Mouse (Mus musculus) neural tube, embryonic 13.5 days (tissue): ENCODE measurements around the gene Ccdc34. TPM values are rescaled to one million over a fixed set of nuclear protein-coding genes. Genes with fewer than 3 reads are reported as not detected.

ENCODE experiments used
- ATAC-seq: fragments of 200-750 bp; cut with Nextera tagmentation; 2 replicates; pipeline ENCODE4 v1.8.0; 2017; ENCODE audit warnings: low read depth, mild to moderate bottlenecking, moderate TSS enrichment, moderate library complexity
- H3K27ac ChIP-seq: fragments of 300-500 bp; sonication (generic); replicated peaks from 2 replicates; pipeline ENCODE4 v1.5.1; 2015; ENCODE audit warnings: moderate library complexity, mild to moderate bottlenecking, inconsistent platforms
- H3K27me3 ChIP-seq: fragments of 300-500 bp; sonication (generic); 2 replicates; pipeline ENCODE4 v1.6.1; 2015; ENCODE audit warnings: mild to moderate bottlenecking, inconsistent platforms
- H3K36me3 ChIP-seq: fragments of 300-500 bp; sonication (generic); 2 replicates; pipeline ENCODE4 v1.6.1; 2015; ENCODE audit warnings: mild to moderate bottlenecking, inconsistent platforms
- H3K4me1 ChIP-seq: fragments of 300-500 bp; sonication (generic); replicated peaks from 2 replicates; pipeline ENCODE4 v1.6.1; 2015; ENCODE audit warnings: inconsistent platforms
- H3K4me2 ChIP-seq: fragments of 300-500 bp; sonication (generic); 2 replicates; pipeline ENCODE4 v1.6.1; 2015; ENCODE audit warnings: inconsistent platforms, mild to moderate bottlenecking, moderate library complexity
- H3K4me3 ChIP-seq: fragments of 300-500 bp; sonication (generic); 2 replicates; pipeline ENCODE4 v1.5.1; 2015; ENCODE audit warnings: mild to moderate bottlenecking, inconsistent platforms
- H3K9ac ChIP-seq: fragments of 300-500 bp; sonication (generic); 2 replicates; pipeline ENCODE4 v1.6.1; 2015; ENCODE audit warnings: moderate library complexity, mild to moderate bottlenecking, inconsistent platforms
- H3K9me3 ChIP-seq: fragments of 300-500 bp; sonication (generic); 2 replicates; pipeline ENCODE4 v1.6.1; 2016; ENCODE audit warnings: inconsistent platforms
- WGBS: fragments of 180-500 bp; shearing (Covaris S2); methylation state at CpG from one replicate; pipeline ENCODE4 v1.1.7; 2015; 5-methylcytosine and 5-hydroxymethylcytosine counted together
- polyA plus RNA-seq: library from polyadenylated mRNA; unstranded; fragments of >200 nt; fragmentation: Nextera tagmentation; extraction: Ambion mirVana; gene quantifications from 2 replicates; pipeline ENCODE4 v1.2.1, GENCODE M21; 2015

The Ccdc34 gene
- polyA plus RNA-seq, 1 experiment from 2014 or later: 36.1 TPM

DNA sequence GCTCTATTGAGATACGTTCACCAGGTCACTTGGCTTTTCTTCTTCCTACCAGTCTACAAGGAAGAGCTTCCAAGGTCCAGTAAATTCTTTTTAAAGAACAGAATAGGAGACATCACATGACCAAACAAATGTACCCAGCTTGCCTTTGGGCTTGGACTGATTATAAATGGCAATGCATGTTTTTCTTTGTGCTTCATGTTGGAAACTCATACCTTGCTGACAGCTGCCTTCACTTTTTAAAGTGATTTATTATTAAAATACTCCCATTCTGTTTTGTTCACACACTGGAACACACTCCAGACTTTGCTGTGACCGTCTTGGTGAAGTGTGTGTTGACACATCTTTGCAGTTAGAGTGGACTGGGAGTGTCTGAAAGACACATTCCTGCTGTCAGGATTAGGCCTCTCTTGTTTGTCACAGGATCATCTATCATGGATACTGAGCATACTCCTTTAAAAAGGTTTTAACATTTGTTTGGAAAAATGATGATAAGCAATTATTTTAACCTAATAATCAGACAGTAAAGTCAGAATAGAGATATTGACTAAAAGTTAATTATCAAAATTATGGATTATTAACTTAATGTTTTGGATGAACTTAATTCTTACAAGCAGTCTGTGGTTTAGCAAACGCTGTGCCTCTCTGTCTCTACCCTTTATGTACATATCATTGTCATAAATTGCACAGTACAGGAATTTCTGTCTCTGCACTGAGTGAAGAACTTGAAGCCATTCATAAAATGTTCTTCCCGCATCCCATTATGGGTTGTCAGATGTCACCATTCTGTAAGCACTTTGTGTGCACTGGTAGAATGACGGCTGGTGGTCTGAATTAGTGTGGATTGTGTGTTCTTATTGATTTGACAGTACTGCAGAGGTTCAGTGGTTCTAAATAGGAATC is 25.5 kb downstream of the Ccdc34 start:
- Histone ChIP-seq H3K4me1 (no peaks in the 10 kb centered on the region; the same call in 1 of the 2 replicates), H3K36me3 (0 out of 2 replicates have a peak, but pooled peaks cover 2% of the 10 kb centered on the region), H3K4me3 (no peak overlapping the region), H3K27me3 (no peaks in the 10 kb centered on the region), H3K9ac (no peak overlapping the region), H3K27ac (no peak overlapping the region), H3K4me2 (no peak overlapping the region), H3K9me3 (no peaks in the 10 kb centered on the region)
- ATAC-seq: no peak
- WGBS: 63% methylated on average over 5 of the region's 5 CpGs

DNA sequence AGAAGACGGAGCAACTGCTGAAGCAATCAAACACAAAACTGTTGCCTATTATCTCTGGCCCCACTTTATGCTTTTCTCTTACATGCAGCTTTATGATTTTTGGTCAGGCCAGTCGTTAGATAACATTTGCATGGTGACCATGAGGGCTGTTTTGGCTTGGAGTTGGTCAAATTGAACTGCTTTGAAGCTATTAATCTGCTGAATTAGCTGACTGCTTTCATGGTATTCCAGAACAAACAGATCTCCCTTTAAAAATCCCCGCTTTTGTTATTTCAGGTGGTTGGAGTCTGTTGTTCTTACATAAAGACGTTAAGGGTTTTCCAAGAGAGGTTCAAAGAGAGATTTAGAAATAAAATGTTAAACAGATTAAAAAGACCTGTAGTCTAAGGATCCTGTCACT is 40.8 kb downstream of the Ccdc34 start:
- Histone ChIP-seq H3K9ac (no peak overlapping the region), H3K4me3 (no peak overlapping the region), H3K27me3 (no peaks in the 10 kb centered on the region), H3K4me2 (no peak overlapping the region), H3K36me3 (no peaks in the 10 kb centered on the region), H3K27ac (no peak overlapping the region), H3K9me3 (no peaks in the 10 kb centered on the region), H3K4me1 (no peaks in the 10 kb centered on the region)
- 69% methylated on average over 4 of the region's 4 CpGs for WGBS
- no peak for ATAC-seq

DNA sequence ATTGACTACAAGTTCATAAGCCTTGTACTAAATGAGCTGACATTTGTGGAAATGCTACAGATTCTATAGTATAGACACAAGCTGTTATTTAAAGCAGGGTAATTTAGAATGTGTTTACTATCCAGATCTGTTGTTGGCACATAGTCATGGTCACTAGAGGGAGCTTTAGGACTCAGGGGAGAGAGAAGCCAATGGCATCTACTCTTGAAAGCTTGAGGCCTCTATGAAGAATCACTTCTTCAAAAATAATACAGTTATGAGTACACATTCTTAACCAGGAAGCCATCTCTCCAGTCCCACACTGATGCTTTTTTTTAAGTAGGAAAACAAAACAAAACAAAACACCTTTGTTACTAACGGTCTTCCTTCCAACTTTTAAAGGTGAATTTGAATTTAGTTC is 45.5 kb downstream of the Ccdc34 start:
- H3K4me3 ChIP-seq: no peak overlapping the region
- H3K27me3 ChIP-seq: no peaks in the 10 kb centered on the region
- no peaks in the 10 kb centered on the region for H3K36me3 ChIP-seq
- ATAC-seq: no peak
- H3K4me1 ChIP-seq: peaks cover under 1% of the 10 kb centered on the region; the same call in 1 of the 2 replicates
- H3K9ac ChIP-seq: no peak overlapping the region
- H3K27ac ChIP-seq: no peak overlapping the region
- 92% methylated on average over 1 of the region's 1 CpGs for WGBS
- no peaks in the 10 kb centered on the region for H3K9me3 ChIP-seq
- H3K4me2 ChIP-seq: no peak overlapping the region

DNA sequence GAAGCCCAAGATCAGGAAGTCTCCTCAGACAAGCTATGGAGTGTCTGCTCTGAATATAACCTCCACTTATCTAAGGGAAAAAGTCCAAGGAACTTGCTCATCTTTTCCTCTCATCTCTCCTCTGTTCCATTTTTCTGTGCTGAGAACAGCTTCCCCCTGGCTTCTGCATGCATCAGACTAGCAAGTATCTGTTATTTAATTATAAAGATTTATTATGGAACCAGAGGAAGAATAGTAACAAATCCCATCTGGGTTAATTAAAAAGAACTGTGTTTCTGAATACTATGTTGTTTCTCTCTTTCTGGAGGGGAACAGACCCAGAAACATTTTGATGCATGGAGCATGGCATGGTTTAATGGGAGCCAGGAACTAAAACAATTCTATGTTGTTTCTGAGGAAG is 51.3 kb downstream of the Ccdc34 start:
- no peak for ATAC-seq
- no peak overlapping the region for H3K4me3 ChIP-seq
- no peak overlapping the region for H3K27ac ChIP-seq

DNA sequence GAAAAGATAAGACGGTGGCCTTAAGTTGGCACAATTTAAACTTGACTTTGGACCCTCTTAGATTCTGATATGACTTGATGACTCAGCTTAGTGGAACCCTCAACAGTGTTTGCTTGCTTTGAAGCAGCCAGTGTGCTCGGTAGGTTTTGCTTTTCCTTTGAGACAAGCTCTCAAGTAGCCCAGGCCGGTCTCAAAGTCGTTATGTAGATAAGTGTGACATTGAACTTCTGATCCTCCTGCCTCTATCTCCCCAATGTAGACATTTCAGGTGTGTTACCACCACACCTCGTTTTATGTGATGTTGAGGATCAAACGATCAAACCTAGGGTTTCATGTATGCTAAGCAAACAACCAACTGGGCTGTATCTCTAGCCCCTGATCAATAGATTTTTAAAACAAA is 55.4 kb downstream of the Ccdc34 start:
- Histone ChIP-seq H3K9me3 (no peaks in the 10 kb centered on the region), H3K36me3 (no peaks in the 10 kb centered on the region), H3K4me1 (peaks cover 10% of the 10 kb centered on the region), H3K4me3 (no peak overlapping the region), H3K9ac (no peak overlapping the region), H3K27ac (no peak overlapping the region), H3K4me2 (no peak overlapping the region), H3K27me3 (no peaks in the 10 kb centered on the region)
- no peak for ATAC-seq
- WGBS: 88% methylated on average over 6 of the region's 6 CpGs

More for the DNA sequence above, 51.3 kb downstream of the Ccdc34 start:
- H3K27me3 ChIP-seq: no peaks in the 10 kb centered on the region
- no peak overlapping the region for H3K4me2 ChIP-seq
- H3K9ac ChIP-seq: no peak overlapping the region
- no peaks in the 10 kb centered on the region for H3K9me3 ChIP-seq
- peaks cover 10% of the 10 kb centered on the region for H3K4me1 ChIP-seq
- no peaks in the 10 kb centered on the region for H3K36me3 ChIP-seq

DNA sequence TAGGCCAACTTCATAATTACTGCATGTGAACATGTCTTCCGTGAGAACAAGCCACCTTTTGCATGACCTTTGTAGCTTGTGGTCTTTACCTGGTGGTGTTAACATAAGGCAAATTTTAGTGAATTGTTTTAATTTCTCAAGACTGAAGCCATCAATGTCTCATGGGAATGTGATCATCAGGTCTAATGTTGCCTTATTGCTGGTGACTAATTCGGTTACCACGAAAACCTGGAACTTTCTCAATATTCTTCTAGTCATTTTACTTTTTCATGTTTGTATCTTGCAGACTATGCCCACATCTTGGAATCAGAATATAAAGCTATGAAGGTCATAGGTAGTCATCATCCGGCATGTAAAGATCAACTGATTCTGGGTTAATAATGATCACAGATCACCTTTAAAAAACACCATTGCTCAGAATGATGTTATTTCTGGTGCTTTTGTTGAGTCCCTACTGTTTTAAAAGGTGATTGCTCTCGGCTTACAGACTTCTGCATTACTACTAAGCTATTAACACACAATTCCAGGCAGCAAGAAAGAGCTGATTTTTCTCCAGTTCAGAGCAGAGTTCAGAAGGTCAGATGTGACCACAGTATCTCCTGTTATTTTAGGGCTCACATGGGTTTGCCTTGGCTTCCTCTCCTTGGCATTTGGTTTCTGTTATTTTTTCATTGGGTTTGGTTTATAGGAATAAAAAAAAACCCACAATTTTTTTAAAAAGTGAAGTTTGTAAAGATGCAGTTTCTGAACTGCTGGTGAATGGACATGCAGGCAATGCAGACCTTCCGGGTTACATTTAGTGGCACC is 57.2 kb downstream of the Ccdc34 start:
- Histone ChIP-seq H3K27ac (no peak overlapping the region), H3K9ac (no peak overlapping the region), H3K4me1 (no peaks in the 10 kb centered on the region), H3K36me3 (no peaks in the 10 kb centered on the region), H3K9me3 (no peaks in the 10 kb centered on the region), H3K4me3 (no peak overlapping the region), H3K4me2 (no peak overlapping the region), H3K27me3 (no peaks in the 10 kb centered on the region)
- no peak for ATAC-seq
- WGBS: 87% methylated on average over 6 of the region's 6 CpGs

DNA sequence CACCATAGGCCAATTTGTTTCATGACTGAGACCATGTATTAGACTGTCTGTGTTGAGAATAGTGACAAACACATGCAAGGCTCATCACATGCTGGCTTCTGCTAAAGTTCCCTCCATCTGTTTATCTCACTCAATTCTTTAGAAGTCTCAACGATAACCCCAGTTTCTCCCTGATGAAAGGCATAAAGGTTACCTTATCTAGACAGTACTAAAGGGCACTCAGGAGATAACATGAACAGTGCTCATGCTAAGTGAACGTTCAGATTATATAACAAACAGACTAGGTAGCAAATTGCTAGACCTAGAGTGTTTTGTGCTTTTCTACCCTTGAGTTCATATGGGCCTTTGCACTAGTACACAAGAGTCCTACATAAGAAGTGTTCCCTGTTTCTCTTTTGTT is 59.6 kb downstream of the Ccdc34 start:
- no peak overlapping the region for H3K9ac ChIP-seq
- no peaks in the 10 kb centered on the region for H3K4me1 ChIP-seq
- H3K36me3 ChIP-seq: no peaks in the 10 kb centered on the region
- WGBS: 77% methylated on average over 2 of the region's 2 CpGs
- no peaks in the 10 kb centered on the region for H3K9me3 ChIP-seq
- H3K4me3 ChIP-seq: no peak overlapping the region
- ATAC-seq: no peak
- H3K4me2 ChIP-seq: no peak overlapping the region
- no peaks in the 10 kb centered on the region for H3K27me3 ChIP-seq
- H3K27ac ChIP-seq: no peak overlapping the region

DNA sequence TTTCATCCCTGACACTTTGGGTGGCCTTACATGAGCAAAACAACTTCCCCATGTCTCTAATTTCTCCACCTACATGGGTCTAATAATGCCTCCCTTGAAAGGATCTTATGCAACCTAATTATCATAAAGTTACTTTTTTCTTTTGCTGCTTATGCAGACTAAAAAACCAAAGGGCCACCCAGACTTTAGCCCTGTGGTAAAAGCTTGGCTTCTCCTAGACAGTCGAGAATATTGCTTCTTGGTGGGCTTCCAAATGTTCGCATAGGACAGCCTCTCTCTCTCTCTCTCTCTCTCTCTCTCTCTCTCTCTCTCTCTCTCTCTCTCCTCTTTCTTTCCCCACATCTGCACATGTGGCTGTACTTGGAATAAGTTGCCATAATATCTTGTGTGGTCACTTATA is 60.0 kb downstream of the Ccdc34 start:
- no peaks in the 10 kb centered on the region for H3K9me3 ChIP-seq
- 82% methylated on average over 2 of the region's 2 CpGs for WGBS
- H3K36me3 ChIP-seq: no peaks in the 10 kb centered on the region
- H3K9ac ChIP-seq: no peak overlapping the region
- H3K4me3 ChIP-seq: no peak overlapping the region
- H3K4me2 ChIP-seq: no peak overlapping the region
- no peak for ATAC-seq
- no peaks in the 10 kb centered on the region for H3K27me3 ChIP-seq
- H3K4me1 ChIP-seq: no peaks in the 10 kb centered on the region
- H3K27ac ChIP-seq: no peak overlapping the region

DNA sequence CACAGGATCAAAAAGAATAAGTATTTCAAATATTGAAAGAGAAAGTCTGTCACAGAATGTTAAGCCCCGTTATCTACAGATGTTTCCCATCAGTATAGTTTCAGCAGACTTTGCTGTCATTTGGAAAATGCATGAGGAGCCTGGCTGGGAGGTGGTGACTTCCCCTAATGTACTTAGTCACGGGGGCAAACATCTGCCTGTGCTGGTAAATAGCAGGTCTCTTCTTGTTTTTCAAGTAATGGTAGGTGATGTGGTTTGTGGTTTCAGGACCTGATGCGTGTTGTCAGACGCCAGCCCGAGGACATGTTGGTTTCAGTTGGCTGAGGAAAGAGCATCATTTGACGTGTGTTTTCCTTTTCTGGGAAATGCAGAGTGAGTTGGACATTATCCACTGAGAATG is 62.9 kb downstream of the Ccdc34 start:
- Histone ChIP-seq H3K36me3 (no peaks in the 10 kb centered on the region), H3K9ac (no peak overlapping the region), H3K9me3 (no peaks in the 10 kb centered on the region), H3K4me2 (no peak overlapping the region), H3K4me1 (0 out of 2 replicates have a peak, but pooled peaks cover 3% of the 10 kb centered on the region), H3K4me3 (no peak overlapping the region), H3K27me3 (no peaks in the 10 kb centered on the region), H3K27ac (no peak overlapping the region)
- ATAC-seq: no peak
- 78% methylated on average over 6 of the region's 6 CpGs for WGBS

DNA sequence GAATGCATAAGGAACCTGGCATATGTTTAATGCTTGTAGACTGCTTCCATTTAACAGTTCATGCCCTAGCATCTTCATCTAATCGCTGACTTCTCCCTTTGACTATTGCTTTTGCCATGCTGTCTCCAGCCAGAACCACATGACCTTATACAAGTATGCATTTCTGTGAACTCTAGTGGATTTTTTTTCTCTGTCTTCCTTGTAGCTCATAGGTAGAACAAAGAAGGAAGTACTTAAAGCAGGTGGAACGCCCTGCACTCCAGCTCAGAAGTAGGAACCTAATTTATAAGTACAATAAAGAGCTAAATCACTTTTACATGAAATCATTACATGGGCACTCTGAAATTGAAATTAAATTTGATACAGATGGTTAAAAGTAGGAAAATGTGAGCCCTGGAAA is 65.4 kb downstream of the Ccdc34 start:
- ATAC-seq: no peak
- no peaks in the 10 kb centered on the region for H3K36me3 ChIP-seq
- no peak overlapping the region for H3K9ac ChIP-seq
- no peaks in the 10 kb centered on the region for H3K27me3 ChIP-seq
- H3K27ac ChIP-seq: no peak overlapping the region
- 92% methylated on average over 2 of the region's 2 CpGs for WGBS
- 0 out of 2 replicates have a peak, but pooled peaks cover 3% of the 10 kb centered on the region for H3K4me1 ChIP-seq
- no peaks in the 10 kb centered on the region for H3K9me3 ChIP-seq
- no peak overlapping the region for H3K4me2 ChIP-seq
- H3K4me3 ChIP-seq: no peak overlapping the region

DNA sequence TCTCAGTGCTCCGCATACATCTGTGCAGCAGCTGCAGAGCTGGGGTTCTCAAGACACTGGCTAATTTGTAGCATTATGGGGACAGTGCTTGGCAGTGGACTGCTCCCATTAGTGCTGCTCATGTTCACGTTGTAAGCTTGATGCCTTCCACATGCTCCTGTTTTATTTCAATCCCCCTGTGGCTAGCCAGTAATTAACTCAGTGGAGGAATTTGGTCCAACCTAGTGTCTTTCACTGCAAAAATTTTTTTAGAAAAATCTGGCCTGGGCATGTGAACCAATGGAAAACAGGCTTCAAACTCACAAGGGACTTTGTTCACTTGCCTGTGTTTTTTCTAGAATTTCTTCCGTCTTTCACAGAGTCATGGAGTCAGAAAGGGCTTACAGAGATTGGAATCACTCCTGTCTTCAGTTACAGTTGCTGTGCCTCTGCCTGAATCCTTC is 68.1 kb downstream of the Ccdc34 start:
- Histone ChIP-seq H3K4me1 (0 out of 2 replicates have a peak, but pooled peaks cover 3% of the 10 kb centered on the region), H3K27me3 (no peaks in the 10 kb centered on the region), H3K9me3 (no peaks in the 10 kb centered on the region), H3K4me2 (no peak overlapping the region), H3K9ac (no peak overlapping the region), H3K27ac (no peak overlapping the region), H3K36me3 (no peaks in the 10 kb centered on the region), H3K4me3 (no peak overlapping the region)
- 60% methylated on average over 3 of the region's 3 CpGs for WGBS
- no peak for ATAC-seq

DNA sequence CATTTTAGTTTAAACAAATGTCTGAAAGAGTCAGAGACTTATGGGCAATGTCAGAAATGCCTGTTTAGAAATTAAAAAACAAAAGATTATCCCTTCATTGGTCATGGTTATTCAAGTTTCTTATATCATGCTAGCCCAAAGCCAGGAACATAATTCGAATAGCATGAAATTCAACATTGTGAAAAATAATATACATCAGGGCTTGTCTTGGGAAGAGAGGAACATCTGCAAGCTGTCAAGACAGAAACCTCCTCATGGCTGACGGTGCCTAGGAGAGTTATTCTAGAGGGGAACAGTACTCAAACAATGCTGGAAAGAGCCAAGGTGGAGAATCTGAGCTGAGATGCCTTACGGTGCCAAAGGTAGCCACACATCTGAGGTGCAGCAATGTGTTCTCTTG is 96.5 kb downstream of the Ccdc34 start:
- Histone ChIP-seq H3K27ac (no peak overlapping the region), H3K4me2 (no peak overlapping the region), H3K4me3 (no peak overlapping the region), H3K9me3 (no peaks in the 10 kb centered on the region), H3K36me3 (no peaks in the 10 kb centered on the region), H3K27me3 (no peaks in the 10 kb centered on the region), H3K4me1 (no peaks in the 10 kb centered on the region), H3K9ac (no peak overlapping the region)
- WGBS: 90% methylated on average over 3 of the region's 3 CpGs
- no peak for ATAC-seq
